Mouse (Mus musculus) E14TG2a.4 (cell line): Measurements from ENCODE around the gene Ttc38.

Source experiments
- CTCF ChIP-seq: conservative IDR thresholded peaks from 2 replicates; pipeline ENCODE4 v1.5.1; 2014; ENCODE audit warnings: low read length
- POU5F1 ChIP-seq: IDR thresholded peaks from 2 replicates; pipeline ENCODE4 v1.6.1; 2014; ENCODE audit warnings: low read length, borderline replicate concordance

GRCm38 (mm10) chr15:85900801-85901200, 68.7 kb downstream of the Ttc38 start:
- TF ChIP-seq POU5F1 (no peak), CTCF (no peak)
